Mouse (Mus musculus) heart, adult 2 months (tissue): ENCODE results near the gene Prn.

ENCODE experiments used
- CTCF ChIP-seq: fragments of 200-600 bp; IDR thresholded peaks from 2 replicates; pipeline ENCODE4 v1.8.1; 2022; ENCODE audit warnings: antibody characterized with exemption, mild to moderate bottlenecking, moderate library complexity
- EP300 ChIP-seq: fragments of 200-500 bp; IDR thresholded peaks from 2 replicates; pipeline ENCODE4 v1.6.1; 2011; ENCODE audit warnings: low read depth, low read length, control low read depth; ENCODE audit not compliant: insufficient read depth
- POLR2A ChIP-seq: fragments of 200-500 bp; IDR thresholded peaks from 2 replicates; pipeline ENCODE4 v1.6.1; 2011; ENCODE audit warnings: mild to moderate bottlenecking, low read depth, low read length, control low read depth; ENCODE audit not compliant: insufficient read depth

DNA sequence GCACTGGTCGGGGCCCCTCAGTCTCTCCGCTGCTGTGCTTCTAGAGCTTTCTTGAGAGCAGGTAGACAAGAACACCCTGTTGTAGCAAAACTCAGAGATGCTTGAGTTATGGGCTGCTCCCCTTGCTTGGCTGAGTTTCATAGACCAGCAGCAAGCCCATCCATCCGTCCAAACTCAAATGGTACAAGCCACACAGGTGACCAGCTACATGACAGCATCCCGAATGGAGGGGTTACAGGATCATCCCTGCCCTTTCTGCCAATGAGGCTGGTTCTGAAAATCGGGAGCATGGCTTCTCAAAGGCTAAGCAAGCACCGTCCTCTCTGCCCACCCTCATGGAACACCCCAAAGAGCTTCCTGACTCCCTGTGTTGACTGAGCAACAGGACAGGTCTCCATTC lies 85.2 kb downstream of the Prn start:
- no peak for TF ChIP-seq CTCF
- TF ChIP-seq EP300: no peak
- no peak for TF ChIP-seq POLR2A
